Mouse (Mus musculus): ENCODE results near the gene Apol8.

Apol8 gene

GRCm38 (mm10) chr15:77785807-77786206 lies 29.0 kb upstream of the Apol8 start:
- DNase-seq (ENCODE audit: low spot score in 2 of 2): no peak

GRCm38 (mm10) chr15:77784039-77784824 lies 27.4 kb upstream of the Apol8 start:
- DNase-seq (ENCODE audit: low spot score in 2 of 2): no peak

- DNase-seq (ENCODE audit: low spot score in 2 of 2): no peak
Observed at GRCm38 (mm10) chr15:77782449-77783014, 25.7 kb upstream of the Apol8 start.

- DNase-seq (ENCODE audit: low spot score in 2 of 2): peak; percentile 72 to 84
Observed at GRCm38 (mm10) chr15:77775186-77775963, 18.6 kb upstream of the Apol8 start.

GRCm38 (mm10) chr15:77774303-77774702 lies 17.5 kb upstream of the Apol8 start:
- no peak for DNase-seq (ENCODE audit: low spot score in 2 of 2)

GRCm38 (mm10) chr15:77773099-77773915 lies 16.5 kb upstream of the Apol8 start:
- no peak for DNase-seq (ENCODE audit: low spot score in 2 of 2)

GRCm38 (mm10) chr15:77770942-77771341 lies 14.1 kb upstream of the Apol8 start:
- no peak for DNase-seq (ENCODE audit: low spot score in 2 of 2)

- DNase-seq (ENCODE audit: low spot score in 2 of 2): no peak
Observed at GRCm38 (mm10) chr15:77770341-77770740, 13.5 kb upstream of the Apol8 start.

- DNase-seq (ENCODE audit: low spot score in 2 of 2): no peak
Observed at GRCm38 (mm10) chr15:77766981-77767380, 10.2 kb upstream of the Apol8 start.

- no peak for DNase-seq (ENCODE audit: low spot score in 2 of 2)
Observed at GRCm38 (mm10) chr15:77765484-77766093, 8.8 kb upstream of the Apol8 start.

- no peak for DNase-seq (ENCODE audit: low spot score in 2 of 2)
Observed at GRCm38 (mm10) chr15:77764391-77765006, 7.7 kb upstream of the Apol8 start.

- no peak for DNase-seq (ENCODE audit: low spot score in 2 of 2)
Observed at GRCm38 (mm10) chr15:77763702-77764101, 6.9 kb upstream of the Apol8 start.

GRCm38 (mm10) chr15:77763050-77763449 lies 6.2 kb upstream of the Apol8 start:
- no peak for DNase-seq (ENCODE audit: low spot score in 2 of 2)

GRCm38 (mm10) chr15:77761561-77762380 lies 5.0 kb upstream of the Apol8 start:
- peak; percentile 38 to 55 for DNase-seq (ENCODE audit: low spot score in 2 of 2)

- DNase-seq (ENCODE audit: low spot score in 2 of 2): no peak
Observed at GRCm38 (mm10) chr15:77761083-77761482, 4.3 kb upstream of the Apol8 start.

- DNase-seq (ENCODE audit: low spot score in 2 of 2): no peak
Observed at GRCm38 (mm10) chr15:77760037-77760436, 3.2 kb upstream of the Apol8 start.

- no peak for DNase-seq (ENCODE audit: low spot score in 2 of 2)
Observed at GRCm38 (mm10) chr15:77757586-77758226, 903 bp upstream of the Apol8 start.

GRCm38 (mm10) chr15:77756081-77756480 lies 722 bp downstream of the Apol8 start:
- no peak for DNase-seq (ENCODE audit: low spot score in 2 of 2)

- no peak for DNase-seq (ENCODE audit: low spot score in 2 of 2)
Observed at GRCm38 (mm10) chr15:77755132-77755531, 1.7 kb downstream of the Apol8 start.

All from cerebellum, postnatal 4 days (tissue).